ENCODE assay signal across 33 mouse cellular contexts in genomic region chr3:155161842-155162241, GRCm38 (mm10).
"Had no signal": no experiment of that assay in that cellular context is flagged by ENCODE, and none has a peak within 500 bp of the region (broad histone marks: within the 10 kb centered on the region; RNA-seq: fewer than 3 reads in every experiment).

No protein-coding gene starts in this region.

- H3K9me3 ChIP-seq: heart, embryonic 15.5 days; hindbrain, embryonic 10.5 days; hindbrain, embryonic 12.5 days; hindbrain, embryonic 13.5 days; hindbrain, embryonic 15.5 days; intestine, embryonic 15.5 days; kidney, embryonic 15.5 days had no signal

- H3K9ac ChIP-seq: heart, embryonic 13.5 days; heart, embryonic 15.5 days; hindbrain, embryonic 12.5 days; hindbrain, embryonic 13.5 days; hindbrain, embryonic 14.5 days; hindbrain, embryonic 15.5 days; intestine, embryonic 15.5 days; kidney, embryonic 15.5 days had no signal

- H3K4me1 ChIP-seq: heart, embryonic 13.5 days; heart, embryonic 15.5 days; hindbrain, embryonic 10.5 days; hindbrain, embryonic 12.5 days; hindbrain, embryonic 13.5 days; hindbrain, embryonic 15.5 days; intestine, embryonic 15.5 days; kidney, embryonic 15.5 days had no signal

- H3K4me3 ChIP-seq: heart, embryonic 13.5 days; heart, embryonic 15.5 days; hindbrain, embryonic 10.5 days; hindbrain, embryonic 12.5 days; hindbrain, embryonic 13.5 days; hindbrain, embryonic 15.5 days; intestine, embryonic 15.5 days; kidney, embryonic 15.5 days; layer of hippocampus, adult 2 months; left cerebral cortex, adult 2 months had no signal

- H3K36me3 ChIP-seq: heart, embryonic 13.5 days; heart, embryonic 15.5 days; hindbrain, embryonic 10.5 days; hindbrain, embryonic 12.5 days; hindbrain, embryonic 13.5 days; hindbrain, embryonic 15.5 days; intestine, embryonic 15.5 days; kidney, embryonic 15.5 days had no signal

- DNase-seq: heart, postnatal 10 days; heart, postnatal 14 days; heart, postnatal 36 days; heart, postnatal 4 days; kidney, adult 11 months; kidney, adult 18-20 months; kidney, adult 2 months; kidney, adult 8-10 months; kidney, adult 9 months; kidney, postnatal 10 days; kidney, postnatal 14 days; kidney, postnatal 25 days; kidney, postnatal 36 days; kidney, postnatal 4 days; layer of hippocampus, adult 9-11 months; layer of hippocampus, postnatal 36 days had no signal

- H3K4me2 ChIP-seq: heart, embryonic 13.5 days; heart, embryonic 15.5 days; hindbrain, embryonic 12.5 days; hindbrain, embryonic 13.5 days; hindbrain, embryonic 14.5 days; hindbrain, embryonic 15.5 days; intestine, embryonic 15.5 days; kidney, embryonic 15.5 days had no signal

- H3K27me3 ChIP-seq: heart, embryonic 13.5 days; heart, embryonic 15.5 days; hindbrain, embryonic 12.5 days; hindbrain, embryonic 13.5 days; hindbrain, embryonic 15.5 days; intestine, embryonic 15.5 days; kidney, embryonic 15.5 days had no signal

- ATAC-seq: hindbrain, embryonic 16.5 days; hindbrain, postnatal 0 days; inflammation-experienced regulatory T-cells, adult 6 months; intestine, embryonic 15.5 days; intestine, embryonic 16.5 days; intestine, postnatal 0 days had no signal

- H3K27ac ChIP-seq: heart, embryonic 13.5 days; heart, embryonic 15.5 days; hindbrain, embryonic 10.5 days; hindbrain, embryonic 12.5 days; hindbrain, embryonic 13.5 days; hindbrain, embryonic 14.5 days; hindbrain, embryonic 15.5 days; hindbrain, postnatal 0 days; intestine, embryonic 15.5 days; kidney, embryonic 15.5 days; kidney, postnatal 0 days; layer of hippocampus, adult 2 months; left cerebral cortex, adult 2 months had no signal
